Mouse (Mus musculus) stomach, embryonic 16.5 days (tissue): ENCODE results near the gene Parp3. TPM values are rescaled to one million over a fixed set of nuclear protein-coding genes. Genes with fewer than 3 reads are reported as not detected.

ENCODE experiments used
- ATAC-seq: fragments of 200-750 bp; cut with Nextera tagmentation; 2 replicates; pipeline ENCODE4 v1.8.0; 2017; ENCODE audit warnings: moderate number of reproducible peaks, moderate TSS enrichment; ENCODE audit not compliant: insufficient read depth, low FRiP score
- H3K27ac ChIP-seq: fragments of 300-500 bp; sonication (generic); 2 replicates; pipeline ENCODE4 v1.5.1; 2014; ENCODE audit warnings: low read length
- H3K27me3 ChIP-seq: fragments of 300-500 bp; sonication (generic); 2 replicates; pipeline ENCODE4 v1.6.1; 2014; ENCODE audit warnings: low read length, control low read depth, mixed read lengths; ENCODE audit not compliant: control insufficient read depth, insufficient read depth
- H3K36me3 ChIP-seq: fragments of 300-500 bp; sonication (generic); 2 replicates; pipeline ENCODE4 v1.6.1; 2014; ENCODE audit warnings: low read length; ENCODE audit not compliant: control insufficient read depth, insufficient read depth
- H3K4me1 ChIP-seq: fragments of 300-500 bp; sonication (generic); 2 replicates; pipeline ENCODE4 v1.6.1; 2014; ENCODE audit warnings: low read length, control low read depth, mixed read lengths; ENCODE audit not compliant: control insufficient read depth, insufficient read depth
- H3K4me2 ChIP-seq: fragments of 300-500 bp; sonication (generic); 2 replicates; pipeline ENCODE4 v1.6.1; 2014; ENCODE audit warnings: low read depth, low read length, mixed read lengths
- H3K4me3 ChIP-seq: fragments of 300-500 bp; sonication (generic); replicated peaks from 2 replicates; pipeline ENCODE4 v1.5.1; 2014; ENCODE audit warnings: mild to moderate bottlenecking, low read length
- H3K9ac ChIP-seq: fragments of 300-500 bp; sonication (generic); 2 replicates; pipeline ENCODE4 v1.6.1; 2014; ENCODE audit warnings: low read length
- H3K9me3 ChIP-seq: fragments of 300-500 bp; sonication (generic); replicated peaks from 2 replicates; pipeline ENCODE4 v1.6.1; 2016; ENCODE audit warnings: low read length, control low read depth; ENCODE audit not compliant: control insufficient read depth
- WGBS: fragments of 180-500 bp; shearing (Covaris S2); extraction: QIAGEN DNeasy Blood & Tissue Kit; methylation state at CpG from one replicate; pipeline ENCODE4 v1.1.7; 2014; 5-methylcytosine and 5-hydroxymethylcytosine counted together
- polyA plus RNA-seq: library from polyadenylated mRNA; unstranded; fragments of >200 nt; fragmentation: Nextera tagmentation; extraction: Ambion mirVana; gene quantifications from 2 replicates; pipeline ENCODE4 v1.2.1, GENCODE M21; 2015

The Parp3 gene
- polyA plus RNA-seq, 1 experiment from 2014 or later, result 6.7 TPM

DNA sequence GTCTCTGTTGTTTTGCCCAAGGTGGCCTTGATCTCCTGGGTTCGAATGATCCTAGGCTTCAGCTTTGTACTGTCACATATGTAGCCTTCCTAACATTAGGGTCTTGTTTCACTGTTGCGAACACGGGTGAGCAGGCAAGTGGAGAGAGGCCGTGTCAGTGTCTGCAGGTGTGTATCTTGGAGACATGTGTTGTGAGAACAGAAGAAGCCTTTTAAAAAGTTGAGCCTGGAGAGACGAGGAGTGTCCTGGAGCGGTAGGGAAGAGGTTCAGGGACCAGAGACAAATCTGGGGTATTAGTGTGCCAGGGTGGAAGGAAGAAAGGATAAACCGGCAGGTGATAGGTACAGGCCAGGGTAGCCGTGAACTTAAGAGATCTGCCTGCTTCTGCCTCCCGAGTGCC is 1.4 kb upstream of the Parp3 start:
- peak overlapping the region; percentile 72 for H3K9ac ChIP-seq
- ATAC-seq, result no peak
- H3K36me3 ChIP-seq, result peaks cover 7% of the 10 kb centered on the region; the same call in 1 of the 2 replicates
- H3K4me3 ChIP-seq, result peak overlapping the region; percentile 77
- WGBS, result 75% methylated on average over 9 of the region's 9 CpGs
- H3K27ac ChIP-seq, result no peak overlapping the region
- H3K9me3 ChIP-seq, result no peaks in the 10 kb centered on the region
- H3K27me3 ChIP-seq, result no peaks in the 10 kb centered on the region
- H3K4me1 ChIP-seq, result peaks cover 36% of the 10 kb centered on the region
- peak overlapping the region; percentile 97 for H3K4me2 ChIP-seq

DNA sequence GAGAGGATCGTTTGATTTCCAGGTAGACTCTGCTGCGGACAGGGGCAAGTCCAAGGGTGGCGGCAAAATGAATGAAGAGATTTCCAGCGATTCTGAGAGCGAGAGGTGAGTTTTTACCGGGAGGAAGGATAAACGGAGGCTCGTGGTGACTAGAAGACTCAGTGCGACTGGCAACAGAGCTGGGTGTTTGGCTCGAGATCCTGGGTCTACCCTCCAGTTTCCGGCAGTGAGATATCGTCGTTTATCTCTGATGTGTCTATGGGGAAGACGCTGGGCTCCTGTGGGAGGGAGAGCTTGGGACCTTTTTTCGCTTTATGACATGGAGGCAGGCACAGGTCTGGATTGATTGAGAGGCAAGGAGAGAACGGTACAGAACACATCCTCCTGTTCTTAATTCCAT is 900 bp upstream of the Parp3 start:
- H3K9ac ChIP-seq, result peak overlapping the region; percentile 72
- WGBS, result 1% methylated on average over 16 of the region's 16 CpGs
- no peaks in the 10 kb centered on the region for H3K27me3 ChIP-seq
- no peaks in the 10 kb centered on the region for H3K9me3 ChIP-seq
- peaks cover 36% of the 10 kb centered on the region for H3K4me1 ChIP-seq
- no peak overlapping the region for H3K27ac ChIP-seq
- peak overlapping the region; percentile 97 for H3K4me2 ChIP-seq
- ATAC-seq, result no peak
- peaks cover 7% of the 10 kb centered on the region; the same call in 1 of the 2 replicates for H3K36me3 ChIP-seq
- peak overlapping the region; percentile 77 for H3K4me3 ChIP-seq

DNA sequence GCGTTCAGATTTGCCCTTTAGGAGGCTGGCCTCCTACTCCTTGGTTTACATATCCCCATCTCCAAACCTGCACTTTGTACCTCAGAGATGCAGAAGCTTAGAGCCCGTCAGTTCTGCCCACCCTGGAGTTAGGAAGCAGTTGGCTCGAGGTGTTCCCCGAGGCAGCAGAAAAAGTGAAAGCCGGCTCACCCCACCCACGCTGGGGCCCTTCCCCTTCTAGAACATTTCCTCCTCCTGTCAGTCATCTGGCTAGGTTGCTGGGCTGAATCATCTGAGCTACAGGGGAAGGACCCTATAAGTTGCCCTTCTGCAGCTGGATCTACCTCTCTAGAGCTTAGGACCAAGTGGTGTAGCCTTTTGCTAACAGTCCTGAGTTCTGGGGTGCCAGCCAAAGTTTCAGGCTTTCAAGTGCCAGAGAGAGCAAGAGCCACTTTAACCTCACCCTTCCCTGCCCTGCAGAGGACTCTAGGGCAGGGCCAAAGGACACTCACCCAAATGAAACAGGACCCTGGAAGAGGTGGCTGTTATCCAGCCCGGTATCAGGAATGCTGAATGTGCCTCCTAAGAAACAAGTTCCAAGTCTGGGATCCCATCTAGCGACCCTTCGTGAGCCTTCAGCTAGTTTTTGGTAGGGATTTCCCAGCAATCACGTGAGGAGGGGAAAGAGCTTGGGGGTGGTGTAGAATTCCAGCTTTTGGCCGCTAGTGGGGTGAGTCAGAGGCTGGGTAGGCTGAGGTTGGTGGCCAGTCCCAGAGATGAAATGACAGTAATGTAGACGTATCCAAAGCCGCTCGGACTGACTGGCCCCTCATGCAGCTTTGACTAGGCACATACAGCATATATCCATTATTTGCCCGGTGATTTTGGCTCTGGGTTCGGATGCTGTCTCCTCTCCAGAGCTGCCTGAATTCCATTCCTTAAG is 486 bp downstream of the Parp3 start:
- Histone ChIP-seq H3K4me1 (peaks cover 40% of the 10 kb centered on the region), H3K36me3 (peaks cover 7% of the 10 kb centered on the region; the same call in 1 of the 2 replicates), H3K9me3 (no peaks in the 10 kb centered on the region), H3K9ac (peak overlapping the region; percentile 62), H3K27me3 (no peaks in the 10 kb centered on the region), H3K27ac (peak overlapping the region; percentile 82), H3K4me2 (peak overlapping the region; percentile 56), H3K4me3 (peak overlapping the region; percentile 77)
- peak; percentile 54 for ATAC-seq
- WGBS, result 16% methylated on average over 16 of the region's 16 CpGs

DNA sequence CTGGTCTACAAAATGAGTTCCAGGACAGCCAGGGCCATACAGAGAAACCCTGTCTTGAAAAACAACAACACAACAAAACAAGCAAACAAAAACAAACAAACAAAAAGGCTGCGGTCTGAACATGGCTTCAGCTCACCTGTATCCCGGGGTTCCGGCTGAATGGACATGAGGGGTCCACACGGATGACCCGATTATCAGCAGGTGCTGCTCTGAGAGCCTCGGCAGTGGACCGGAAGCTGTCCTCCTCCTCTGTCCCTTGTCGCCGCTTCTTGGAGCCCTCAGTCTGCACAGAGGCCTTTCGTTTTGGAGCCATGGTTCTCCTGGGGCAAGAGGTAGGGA is 1.1 kb downstream of the Parp3 start, which contains the start of gene Rrp9:
Gene Rrp9, plus strand, starts transcription at position 301 of the 339 bp plus-strand sequence.
- Histone ChIP-seq H3K9ac (peak within 1 kb of the TSS; percentile 62), H3K9me3 (no peaks in the 10 kb centered on the region), H3K27ac (peak within 1 kb of the TSS; percentile 82), H3K4me1 (peaks cover 40% of the 10 kb centered on the region), H3K4me2 (peak within 1 kb of the TSS; percentile 56), H3K4me3 (peak within 1 kb of the TSS; percentile 77), H3K36me3 (peaks cover 4% of the 10 kb centered on the region; the same call in 1 of the 2 replicates), H3K27me3 (no peaks in the 10 kb centered on the region)
- 87% methylated on average over 10 of the region's 10 CpGs for WGBS
- no peak for ATAC-seq

DNA sequence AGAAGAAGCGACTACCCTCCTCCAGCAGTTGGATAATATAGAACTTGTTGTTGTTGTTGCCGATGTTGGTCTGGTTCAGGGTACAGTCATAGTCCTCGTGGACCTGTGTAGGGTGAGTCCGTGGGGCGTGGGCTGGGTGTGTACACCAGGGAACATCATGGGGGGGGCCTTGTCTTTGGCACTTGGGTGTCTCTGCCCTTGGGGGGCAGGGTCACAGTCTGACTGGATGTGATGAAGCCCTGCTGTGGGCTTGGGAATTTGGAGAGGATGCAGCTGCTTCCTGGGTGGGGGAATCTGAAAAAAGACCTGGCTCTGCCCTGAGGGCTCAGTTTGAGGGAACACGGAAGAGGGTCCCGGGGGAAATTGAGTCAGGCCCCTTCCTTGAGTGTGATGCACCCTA is 1.7 kb downstream of the Parp3 start:
- no peak overlapping the region for H3K4me3 ChIP-seq
- H3K27ac ChIP-seq, result no peak overlapping the region
- ATAC-seq, result no peak
- peak overlapping the region; percentile 55; the same call in 1 of the 2 replicates for H3K9ac ChIP-seq
- no peaks in the 10 kb centered on the region for H3K9me3 ChIP-seq
- H3K27me3 ChIP-seq, result no peaks in the 10 kb centered on the region
- 60% methylated on average over 7 of the region's 7 CpGs for WGBS
- H3K4me2 ChIP-seq, result peak overlapping the region; percentile 56; the same call in 1 of the 2 replicates
- peaks cover 40% of the 10 kb centered on the region for H3K4me1 ChIP-seq
- H3K36me3 ChIP-seq, result no peaks in the 10 kb centered on the region

DNA sequence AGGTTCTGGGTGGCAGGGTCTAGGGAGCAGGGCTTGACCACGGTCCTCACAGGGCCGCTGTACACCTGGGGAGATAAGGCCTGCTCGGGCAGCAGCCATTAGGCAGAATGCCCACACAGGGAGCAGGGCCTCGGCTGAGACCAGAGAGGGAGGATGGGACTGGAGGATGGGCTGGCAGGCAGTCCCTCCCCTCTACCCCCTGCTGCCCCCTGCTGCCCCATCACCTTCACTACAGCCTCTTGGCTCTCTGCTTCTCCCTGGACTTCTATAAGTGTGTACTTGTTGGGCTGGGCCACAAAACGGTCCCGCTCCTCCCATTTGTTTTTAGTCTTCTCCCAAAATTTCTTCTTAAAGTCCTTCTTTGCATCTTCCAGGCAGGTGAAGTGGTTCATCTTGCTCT is 2.3 kb downstream of the Parp3 start:
- peak overlapping the region; percentile 55 for H3K9ac ChIP-seq
- ATAC-seq, result no peak
- H3K4me1 ChIP-seq, result peaks cover 40% of the 10 kb centered on the region
- H3K27me3 ChIP-seq, result no peaks in the 10 kb centered on the region
- 0 out of 2 replicates have a peak overlapping the region, but pooled peaks have one; percentile 5 for H3K4me2 ChIP-seq
- H3K36me3 ChIP-seq, result no peaks in the 10 kb centered on the region
- H3K27ac ChIP-seq, result no peak overlapping the region
- WGBS, result 5% methylated on average over 6 of the region's 6 CpGs
- H3K4me3 ChIP-seq, result no peak overlapping the region
- H3K9me3 ChIP-seq, result no peaks in the 10 kb centered on the region

DNA sequence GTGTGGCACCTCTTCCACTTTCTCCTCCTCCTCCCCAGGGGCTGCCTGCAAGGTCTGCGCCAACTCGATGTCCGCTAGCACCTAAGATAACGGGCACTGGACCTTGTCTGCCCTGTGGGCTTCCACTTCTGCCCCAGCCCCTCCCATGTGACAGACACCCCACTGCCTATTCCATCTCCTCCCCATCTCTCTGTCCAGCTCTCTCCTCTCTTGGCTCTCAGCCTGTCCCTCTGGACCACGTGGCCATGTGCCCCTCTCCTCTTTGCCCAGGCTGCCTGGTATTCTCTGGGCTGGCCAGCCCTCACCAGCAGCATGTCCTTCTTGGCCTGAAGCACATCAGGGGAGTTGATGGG is 3.0 kb downstream of the Parp3 start:
- Histone ChIP-seq H3K36me3 (no peaks in the 10 kb centered on the region), H3K4me3 (no peak overlapping the region), H3K4me1 (peaks cover 40% of the 10 kb centered on the region), H3K27ac (no peak overlapping the region), H3K4me2 (no peak overlapping the region), H3K27me3 (no peaks in the 10 kb centered on the region), H3K9me3 (no peaks in the 10 kb centered on the region), H3K9ac (no peak overlapping the region; the same call in 1 of the 2 replicates)
- 67% methylated on average over 5 of the region's 5 CpGs for whole genome bisulfite sequencing
- ATAC-seq, result no peak

DNA sequence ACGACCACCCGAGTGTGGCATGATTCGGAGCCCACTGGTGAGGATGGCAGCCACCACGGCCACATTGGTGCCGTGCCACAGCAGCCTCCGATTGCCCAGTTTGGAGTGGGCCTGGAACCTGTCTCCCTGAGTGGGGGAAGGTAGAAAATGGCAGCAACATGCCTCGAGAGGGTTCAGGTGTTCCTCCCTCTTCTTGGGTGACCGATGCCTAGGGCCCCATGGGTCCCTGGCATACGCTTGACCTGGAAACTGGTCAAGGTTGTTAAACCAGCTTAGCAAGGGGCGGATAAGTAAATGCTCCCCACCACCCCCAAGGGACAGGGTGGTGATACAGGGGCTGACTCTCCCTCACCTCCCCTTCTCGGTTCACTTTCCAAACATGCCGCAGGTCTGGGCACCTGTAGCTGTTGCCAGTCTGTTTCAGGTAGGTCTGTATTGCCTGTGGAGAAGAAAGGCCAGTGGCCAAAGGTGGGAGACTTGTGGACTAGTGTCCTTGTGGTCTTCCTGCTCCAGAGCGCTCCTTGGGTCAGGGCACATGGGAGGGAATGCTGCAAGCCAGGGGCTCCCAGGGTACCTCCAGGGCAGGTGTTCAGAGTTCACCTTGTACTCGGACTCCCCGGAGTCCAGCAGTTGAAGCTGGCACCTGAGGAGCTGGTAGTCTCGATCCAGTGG is 3.5 kb downstream of the Parp3 start:
- H3K36me3 ChIP-seq, result no peaks in the 10 kb centered on the region
- H3K4me1 ChIP-seq, result peaks cover 38% of the 10 kb centered on the region
- no peak overlapping the region for H3K4me2 ChIP-seq
- no peaks in the 10 kb centered on the region for H3K9me3 ChIP-seq
- H3K4me3 ChIP-seq, result no peak overlapping the region
- ATAC-seq, result no peak
- 83% methylated on average over 16 of the region's 16 CpGs for WGBS
- no peak overlapping the region for H3K27ac ChIP-seq
- H3K27me3 ChIP-seq, result no peaks in the 10 kb centered on the region
- H3K9ac ChIP-seq, result no peak overlapping the region

DNA sequence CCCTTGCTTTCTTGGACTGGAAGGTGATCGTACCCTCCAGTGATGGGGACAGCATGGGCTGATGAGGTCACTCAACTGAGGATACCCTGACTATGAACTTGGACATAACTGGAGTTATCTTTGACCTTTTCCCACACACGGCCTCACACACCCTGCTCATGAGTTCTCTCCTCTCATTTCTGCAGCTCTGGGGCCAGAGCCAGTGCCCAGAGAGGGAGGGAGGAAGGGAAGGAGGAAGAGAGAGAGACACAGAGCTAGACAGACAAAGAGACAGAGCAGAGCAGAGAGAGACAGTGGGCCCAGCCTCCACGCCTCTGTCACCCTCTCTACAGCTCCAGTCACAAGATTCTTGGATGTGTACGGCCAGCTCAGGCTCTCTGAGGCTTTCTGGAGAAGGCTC is 4.4 kb downstream of the Parp3 start:
- Histone ChIP-seq H3K4me3 (no peak overlapping the region), H3K4me1 (peaks cover 33% of the 10 kb centered on the region), H3K4me2 (no peak overlapping the region), H3K9me3 (no peaks in the 10 kb centered on the region), H3K36me3 (no peaks in the 10 kb centered on the region), H3K9ac (0 out of 2 replicates have a peak overlapping the region, but pooled peaks have one; percentile 24), H3K27me3 (no peaks in the 10 kb centered on the region), H3K27ac (peak overlapping the region; percentile 21)
- ATAC-seq, result no peak
- 59% methylated on average over 4 of the region's 4 CpGs for WGBS
